Mouse (Mus musculus) liver, postnatal 0 days (tissue): ENCODE measurements around the gene Dnajc6. TPM values are rescaled to one million over a fixed set of nuclear protein-coding genes. Genes with fewer than 3 reads are reported as not detected.

Experiments
- ATAC-seq: fragments of 200-750 bp; cut with Nextera tagmentation; 2 replicates; pipeline ENCODE4 v1.8.0; 2017; ENCODE audit warnings: mild to moderate bottlenecking, moderate library complexity
- DNase-seq: peaks from one replicate; pipeline ENCODE4 v3.0.0-alpha.2; 2016
- H3K27ac ChIP-seq: fragments of 300-500 bp; sonication (generic); 2 replicates; pipeline ENCODE4 v1.5.1; 2014; ENCODE audit warnings: antibody characterized with exemption, moderate library complexity, mild to moderate bottlenecking, low read depth
- H3K27me3 ChIP-seq: fragments of 300-500 bp; sonication (generic); 2 replicates; pipeline ENCODE4 v1.6.1; 2014; ENCODE audit warnings: low read length, control low read depth, mixed read lengths; ENCODE audit not compliant: insufficient read depth
- H3K36me3 ChIP-seq: fragments of 300-500 bp; sonication (generic); replicated peaks from 2 replicates; pipeline ENCODE4 v1.6.1; 2014; ENCODE audit warnings: mild to moderate bottlenecking, control low read depth, low read length, moderate library complexity, mixed read lengths; ENCODE audit not compliant: insufficient read depth
- H3K4me1 ChIP-seq: fragments of 300-500 bp; sonication (generic); 2 replicates; pipeline ENCODE4 v1.6.1; 2014; ENCODE audit warnings: antibody characterized with exemption, mild to moderate bottlenecking, control low read depth; ENCODE audit not compliant: insufficient read depth
- H3K4me2 ChIP-seq: fragments of 300-500 bp; sonication (generic); 2 replicates; pipeline ENCODE4 v1.6.1; 2014; ENCODE audit warnings: low read depth, mild to moderate bottlenecking, low read length, moderate library complexity, mixed read lengths
- H3K4me3 ChIP-seq: fragments of 300-500 bp; sonication (generic); 2 replicates; pipeline ENCODE4 v1.5.1; 2014; ENCODE audit warnings: low read depth, low read length
- H3K9ac ChIP-seq: fragments of 300-500 bp; sonication (generic); replicated peaks from 2 replicates; pipeline ENCODE4 v1.6.1; 2014; ENCODE audit warnings: mild to moderate bottlenecking, moderate library complexity
- H3K9me3 ChIP-seq: fragments of 300-500 bp; sonication (generic); 2 replicates; pipeline ENCODE4 v1.6.1; 2016; ENCODE audit warnings: mild to moderate bottlenecking, control low read depth, low read length, mixed read lengths
- CTCF ChIP-seq: sonication (generic); IDR thresholded peaks from 2 replicates; pipeline ENCODE4 v1.5.1; 2016; ENCODE audit warnings: antibody characterized with exemption, low read depth
- EP300 ChIP-seq: IDR thresholded peaks from 2 replicates; pipeline ENCODE4 v1.6.1; 2016; ENCODE audit warnings: antibody characterized with exemption, low read depth, mild to moderate bottlenecking
- WGBS: fragments of 180-500 bp; shearing (Covaris S2); extraction: QIAGEN DNeasy Blood & Tissue Kit; methylation state at CpG from one replicate; pipeline ENCODE4 v1.1.7; 2014; ENCODE audit not compliant: insufficient replicate concordance; 5-methylcytosine and 5-hydroxymethylcytosine counted together
- polyA plus RNA-seq: library from polyadenylated mRNA; unstranded; fragments of >200 nt; fragmentation: Nextera tagmentation; extraction: Ambion mirVana; gene quantifications from 2 replicates; pipeline ENCODE4 v1.2.1, GENCODE M21; 2015

Dnajc6 gene
- polyA plus RNA-seq: 0.16 and 0.22 TPM in 2 replicates

- ATAC-seq (no peak), DNase-seq (peak; percentile 22)
- Histone ChIP-seq H3K9ac (no peak within 1 kb of the TSS), H3K27me3 (peaks cover 42% of the 10 kb centered on the region), H3K27ac (no peak within 1 kb of the TSS), H3K9me3 (no peaks in the 10 kb centered on the region), H3K4me2 (peak within 1 kb of the TSS; percentile 67), H3K4me3 (peak within 1 kb of the TSS; percentile 45), H3K4me1 (peaks cover 3% of the 10 kb centered on the region; the same call in 1 of the 2 replicates), H3K36me3 (no peaks in the 10 kb centered on the region)
- WGBS: 1% methylated on average over 52 of the region's 57 CpGs
- TF ChIP-seq CTCF: no peak
- TF ChIP-seq EP300: no peak
These were observed at the start of gene Dnajc6 for GRCm38 (mm10) chr4:101496534-101497237. Gene Dnajc6, plus strand, starts transcription at chr4:101496648.

- Histone ChIP-seq H3K4me2 (no peak overlapping the region), H3K27me3 (no peaks in the 10 kb centered on the region), H3K27ac (no peak overlapping the region), H3K4me3 (no peak overlapping the region), H3K4me1 (0 out of 2 replicates have a peak, but pooled peaks cover 6% of the 10 kb centered on the region), H3K36me3 (no peaks in the 10 kb centered on the region), H3K9me3 (no peaks in the 10 kb centered on the region), H3K9ac (no peak overlapping the region)
- DNase-seq (no peak), ATAC-seq (peak; percentile 54; the same call in 1 of the 2 replicates)
- WGBS: 77% methylated on average over 8 of the region's 8 CpGs
- TF ChIP-seq EP300: no peak
- no peak for TF ChIP-seq CTCF
These were observed 47.7 kb upstream of the Dnajc6 start for GRCm38 (mm10) chr4:101448701-101449100.

GRCm38 (mm10) chr4:101449344-101449743 lies 47.1 kb upstream of the Dnajc6 start:
- no peak for DNase-seq
- ATAC-seq: no peak
- WGBS: 70% methylated on average over 7 of the region's 7 CpGs

GRCm38 (mm10) chr4:101450150-101450780 lies 46.2 kb upstream of the Dnajc6 start:
- no peak for ATAC-seq

More at GRCm38 (mm10) chr4:101449344-101449743, 47.1 kb upstream of the Dnajc6 start:
- H3K9ac ChIP-seq: no peak overlapping the region
- H3K4me1 ChIP-seq: 0 out of 2 replicates have a peak, but pooled peaks cover 6% of the 10 kb centered on the region
- H3K4me2 ChIP-seq: no peak overlapping the region
- no peaks in the 10 kb centered on the region for H3K27me3 ChIP-seq
- H3K4me3 ChIP-seq: no peak overlapping the region
- H3K9me3 ChIP-seq: no peaks in the 10 kb centered on the region
- no peak for TF ChIP-seq CTCF
- no peak for TF ChIP-seq EP300
- no peak overlapping the region for H3K27ac ChIP-seq
- H3K36me3 ChIP-seq: no peaks in the 10 kb centered on the region

GRCm38 (mm10) chr4:101451089-101451488 lies 45.4 kb upstream of the Dnajc6 start:
- no peak for ATAC-seq
- no peak overlapping the region for H3K27ac ChIP-seq
- no peak overlapping the region for H3K4me3 ChIP-seq
- no peaks in the 10 kb centered on the region for H3K36me3 ChIP-seq
- no peaks in the 10 kb centered on the region for H3K9me3 ChIP-seq
- no peak overlapping the region for H3K4me2 ChIP-seq
- WGBS: 66% methylated on average over 4 of the region's 4 CpGs
- H3K9ac ChIP-seq: no peak overlapping the region
- DNase-seq: no peak
- TF ChIP-seq EP300 (no peak), CTCF (no peak)
- 0 out of 2 replicates have a peak, but pooled peaks cover 6% of the 10 kb centered on the region for H3K4me1 ChIP-seq
- no peaks in the 10 kb centered on the region for H3K27me3 ChIP-seq

More at GRCm38 (mm10) chr4:101450150-101450780, 46.2 kb upstream of the Dnajc6 start:
- 81% methylated on average over 20 of the region's 20 CpGs for WGBS
- no peak overlapping the region for H3K9ac ChIP-seq
- no peaks in the 10 kb centered on the region for H3K27me3 ChIP-seq
- no peak for TF ChIP-seq CTCF
- TF ChIP-seq EP300: no peak
- no peak for DNase-seq
- no peak overlapping the region for H3K4me2 ChIP-seq
- H3K36me3 ChIP-seq: no peaks in the 10 kb centered on the region
- no peak overlapping the region for H3K4me3 ChIP-seq
- no peaks in the 10 kb centered on the region for H3K9me3 ChIP-seq
- H3K27ac ChIP-seq: no peak overlapping the region
- H3K4me1 ChIP-seq: 0 out of 2 replicates have a peak, but pooled peaks cover 6% of the 10 kb centered on the region

- no peak for TF ChIP-seq EP300
- TF ChIP-seq CTCF: no peak
- no peaks in the 10 kb centered on the region for H3K27me3 ChIP-seq
- no peak overlapping the region for H3K27ac ChIP-seq
- WGBS: 82% methylated on average over 9 of the region's 9 CpGs
- no peaks in the 10 kb centered on the region for H3K36me3 ChIP-seq
- H3K4me3 ChIP-seq: no peak overlapping the region
- no peak for ATAC-seq
- no peak overlapping the region for H3K9ac ChIP-seq
- no peak for DNase-seq
- H3K4me2 ChIP-seq: no peak overlapping the region
- H3K9me3 ChIP-seq: no peaks in the 10 kb centered on the region
- H3K4me1 ChIP-seq: 0 out of 2 replicates have a peak, but pooled peaks cover 6% of the 10 kb centered on the region
These were observed 43.6 kb upstream of the Dnajc6 start for GRCm38 (mm10) chr4:101452829-101453228.
